Mouse (Mus musculus) limb, embryonic 10.5 days (tissue): ENCODE measurements around the gene Csf1. TPM values are rescaled to one million over a fixed set of nuclear protein-coding genes. Genes with fewer than 3 reads are reported as not detected.

ENCODE experiments used
- DNase-seq: peaks from one replicate; pipeline ENCODE4 v3.0.0-alpha.2; 2017; ENCODE audit warnings: low spot score
- H3K27ac ChIP-seq: fragments of 300-500 bp; sonication (generic); 2 replicates; pipeline ENCODE4 v1.5.1; 2016; ENCODE audit warnings: mild to moderate bottlenecking
- H3K27me3 ChIP-seq: fragments of 300-500 bp; sonication (generic); 2 replicates; pipeline ENCODE4 v1.6.1; 2016; ENCODE audit warnings: low read depth, mild to moderate bottlenecking; ENCODE audit not compliant: poor library complexity, severe bottlenecking
- H3K36me3 ChIP-seq: fragments of 300-500 bp; sonication (generic); 2 replicates; pipeline ENCODE4 v1.6.1; 2016; ENCODE audit warnings: mild to moderate bottlenecking, moderate library complexity
- H3K4me1 ChIP-seq: fragments of 300-500 bp; sonication (generic); 2 replicates; pipeline ENCODE4 v1.6.1; 2016
- H3K4me3 ChIP-seq: fragments of 300-500 bp; sonication (generic); 2 replicates; pipeline ENCODE4 v1.5.1; 2016; ENCODE audit warnings: mild to moderate bottlenecking, moderate library complexity
- H3K9me3 ChIP-seq: fragments of 300-500 bp; sonication (generic); replicated peaks from 2 replicates; pipeline ENCODE4 v1.6.1; 2016; ENCODE audit warnings: mild to moderate bottlenecking
- WGBS: fragments of 180-500 bp; shearing (Covaris S2); methylation state at CpG from one replicate; pipeline ENCODE4 v1.1.7; 2016; 5-methylcytosine and 5-hydroxymethylcytosine counted together
- polyA plus RNA-seq: library from polyadenylated mRNA; unstranded; fragments of >200 nt; fragmentation: Nextera tagmentation; extraction: Ambion mirVana; gene quantifications from 2 replicates; pipeline ENCODE4 v1.2.1, GENCODE M21; 2016

Gene Csf1
- polyA plus RNA-seq, result 3.4 and 4.6 TPM in 2 replicates

- peaks cover 47% of the 10 kb centered on the region for H3K27me3 ChIP-seq
- DNase-seq, result peak; percentile 82
- H3K9me3 ChIP-seq, result no peaks in the 10 kb centered on the region
- peak within 1 kb of the TSS; percentile 72 for H3K4me3 ChIP-seq
- H3K27ac ChIP-seq, result peak within 1 kb of the TSS; percentile 93
- H3K36me3 ChIP-seq, result no peaks in the 10 kb centered on the region
- under 1% methylated on average over 56 of the region's 56 CpGs for whole genome bisulfite sequencing
- H3K4me1 ChIP-seq, result peaks cover 30% of the 10 kb centered on the region
These were observed at the start of gene Csf1 for GRCm38 (mm10) chr3:107759929-107760581. Csf1 (minus strand) TSS chr3:107760469.

- no peak for DNase-seq
- H3K27ac ChIP-seq, result no peak overlapping the region
- H3K4me1 ChIP-seq, result peaks cover 14% of the 10 kb centered on the region
- no peaks in the 10 kb centered on the region for H3K36me3 ChIP-seq
- H3K9me3 ChIP-seq, result no peaks in the 10 kb centered on the region
- H3K4me3 ChIP-seq, result no peak overlapping the region
- no peaks in the 10 kb centered on the region for H3K27me3 ChIP-seq
- 62% methylated on average over 14 of the region's 14 CpGs for WGBS
These were observed 47.9 kb upstream of the Csf1 start for GRCm38 (mm10) chr3:107808013-107808750.

- WGBS, result 44% methylated on average over 6 of the region's 6 CpGs
- DNase-seq, result no peak
- Histone ChIP-seq H3K9me3 (no peaks in the 10 kb centered on the region), H3K4me1 (peaks cover 14% of the 10 kb centered on the region), H3K27me3 (no peaks in the 10 kb centered on the region), H3K27ac (no peak overlapping the region), H3K36me3 (no peaks in the 10 kb centered on the region), H3K4me3 (no peak overlapping the region)
These were observed 47.2 kb upstream of the Csf1 start for GRCm38 (mm10) chr3:107807386-107807974.

- 70% methylated on average over 1 of the region's 1 CpGs for WGBS
- Histone ChIP-seq H3K27ac (no peak overlapping the region), H3K27me3 (no peaks in the 10 kb centered on the region), H3K4me3 (no peak overlapping the region), H3K36me3 (no peaks in the 10 kb centered on the region), H3K4me1 (peaks cover 18% of the 10 kb centered on the region), H3K9me3 (no peaks in the 10 kb centered on the region)
- no peak for DNase-seq
These were observed 46.6 kb upstream of the Csf1 start for GRCm38 (mm10) chr3:107806916-107807315.

GRCm38 (mm10) chr3:107804799-107805198, 44.5 kb upstream of the Csf1 start:
- Histone ChIP-seq H3K27me3 (no peaks in the 10 kb centered on the region), H3K9me3 (no peaks in the 10 kb centered on the region), H3K4me3 (no peak overlapping the region), H3K27ac (no peak overlapping the region), H3K36me3 (no peaks in the 10 kb centered on the region), H3K4me1 (peaks cover 18% of the 10 kb centered on the region)
- WGBS, result 94% methylated on average over 1 of the region's 1 CpGs
- no peak for DNase-seq

GRCm38 (mm10) chr3:107802185-107802946, 42.1 kb upstream of the Csf1 start:
- no peak overlapping the region for H3K4me3 ChIP-seq
- H3K27me3 ChIP-seq, result no peaks in the 10 kb centered on the region
- peaks cover 6% of the 10 kb centered on the region for H3K4me1 ChIP-seq
- DNase-seq, result no peak
- WGBS, result 87% methylated on average over 8 of the region's 8 CpGs
- no peak overlapping the region for H3K27ac ChIP-seq
- H3K9me3 ChIP-seq, result no peaks in the 10 kb centered on the region
- no peaks in the 10 kb centered on the region for H3K36me3 ChIP-seq

- Histone ChIP-seq H3K36me3 (no peaks in the 10 kb centered on the region), H3K4me3 (no peak overlapping the region), H3K27ac (no peak overlapping the region), H3K4me1 (peaks cover 4% of the 10 kb centered on the region; the same call in 1 of the 2 replicates), H3K9me3 (no peaks in the 10 kb centered on the region), H3K27me3 (no peaks in the 10 kb centered on the region)
- 86% methylated on average over 5 of the region's 5 CpGs for WGBS
- no peak for DNase-seq
These were observed 38.7 kb upstream of the Csf1 start for GRCm38 (mm10) chr3:107798946-107799345.

GRCm38 (mm10) chr3:107796191-107796983, 36.1 kb upstream of the Csf1 start:
- Histone ChIP-seq H3K4me3 (no peak overlapping the region), H3K27ac (no peak overlapping the region), H3K36me3 (no peaks in the 10 kb centered on the region), H3K4me1 (peaks cover 18% of the 10 kb centered on the region), H3K27me3 (no peaks in the 10 kb centered on the region), H3K9me3 (no peaks in the 10 kb centered on the region)
- 81% methylated on average over 8 of the region's 8 CpGs for WGBS
- DNase-seq, result no peak

GRCm38 (mm10) chr3:107794890-107795289, 34.6 kb upstream of the Csf1 start:
- no peak for DNase-seq
- Histone ChIP-seq H3K4me3 (no peak overlapping the region), H3K27ac (no peak overlapping the region), H3K9me3 (no peaks in the 10 kb centered on the region), H3K27me3 (no peaks in the 10 kb centered on the region), H3K36me3 (no peaks in the 10 kb centered on the region), H3K4me1 (peaks cover 24% of the 10 kb centered on the region)
- WGBS, result 95% methylated on average over 3 of the region's 3 CpGs

GRCm38 (mm10) chr3:107793300-107794201, 33.3 kb upstream of the Csf1 start:
- H3K36me3 ChIP-seq, result no peaks in the 10 kb centered on the region
- H3K4me1 ChIP-seq, result peaks cover 38% of the 10 kb centered on the region
- no peaks in the 10 kb centered on the region for H3K27me3 ChIP-seq
- H3K9me3 ChIP-seq, result no peaks in the 10 kb centered on the region
- 42% methylated on average over 10 of the region's 10 CpGs for WGBS
- no peak for DNase-seq
- peak overlapping the region; percentile 78 for H3K27ac ChIP-seq
- no peak overlapping the region for H3K4me3 ChIP-seq

GRCm38 (mm10) chr3:107792736-107793135, 32.5 kb upstream of the Csf1 start:
- H3K27ac ChIP-seq, result peak overlapping the region; percentile 78
- no peaks in the 10 kb centered on the region for H3K36me3 ChIP-seq
- WGBS, result 87% methylated on average over 5 of the region's 5 CpGs
- no peaks in the 10 kb centered on the region for H3K9me3 ChIP-seq
- DNase-seq, result no peak
- H3K4me3 ChIP-seq, result no peak overlapping the region
- H3K4me1 ChIP-seq, result peaks cover 46% of the 10 kb centered on the region
- no peaks in the 10 kb centered on the region for H3K27me3 ChIP-seq
